Mouse (Mus musculus) granulocyte monocyte progenitor cell, adult 5-6 weeks (primary cell): ENCODE data around the gene Slc6a9. TPM values are rescaled to one million over a fixed set of nuclear protein-coding genes. Genes with fewer than 3 reads are reported as not detected.

Experiments used
- ATAC-seq: replicated peaks from 2 replicates; pipeline ENCODE4 v1.8.0; 2016; ENCODE audit warnings: mild to moderate bottlenecking, moderate TSS enrichment, inconsistent platforms; ENCODE audit not compliant: poor library complexity, severe bottlenecking
- total RNA-seq, 2 experiments: library from RNA; stranded (forward) in 1 of 2; stranded (reverse) in 1 of 2; fragments of 200-712, 200-1000 nt in 1 of 2; fragments of >200 nt in 1 of 2; fragmentation: Nextera tagmentation in 1 of 2; gene quantifications; 2 replicates each; pipeline ENCODE4 v1.2.3; 2014 to 2017

Gene Slc6a9
- total RNA-seq, 2 experiments from 2014 or later = not detected

- no peak for ATAC-seq
Observed at GRCm38 (mm10) chr4:117839366-117839765, 5.1 kb downstream of the Slc6a9 start.

- no peak for ATAC-seq
Observed at GRCm38 (mm10) chr4:117840821-117841220, 6.5 kb downstream of the Slc6a9 start.

- no peak for ATAC-seq
Observed at GRCm38 (mm10) chr4:117841566-117841965, 7.3 kb downstream of the Slc6a9 start.

- ATAC-seq = no peak
Observed at GRCm38 (mm10) chr4:117843101-117843500, 8.8 kb downstream of the Slc6a9 start.

- ATAC-seq = no peak
Observed at GRCm38 (mm10) chr4:117844467-117844866, 10.2 kb downstream of the Slc6a9 start.

GRCm38 (mm10) chr4:117845316-117845715, 11.0 kb downstream of the Slc6a9 start:
- ATAC-seq = no peak

GRCm38 (mm10) chr4:117846261-117846660, 12.0 kb downstream of the Slc6a9 start:
- ATAC-seq = no peak

- no peak for ATAC-seq
Observed at GRCm38 (mm10) chr4:117847011-117847410, 12.7 kb downstream of the Slc6a9 start.

- no peak for ATAC-seq
Observed at GRCm38 (mm10) chr4:117849063-117849462, 14.8 kb downstream of the Slc6a9 start.

- ATAC-seq = no peak
Observed at GRCm38 (mm10) chr4:117849506-117849905, 15.2 kb downstream of the Slc6a9 start.

GRCm38 (mm10) chr4:117850176-117850575, 15.9 kb downstream of the Slc6a9 start:
- ATAC-seq = no peak

- no peak for ATAC-seq
Observed at GRCm38 (mm10) chr4:117850871-117851270, 16.6 kb downstream of the Slc6a9 start.

- no peak for ATAC-seq
Observed at GRCm38 (mm10) chr4:117852152-117852868, 18.0 kb downstream of the Slc6a9 start.

- no peak for ATAC-seq
Observed at GRCm38 (mm10) chr4:117855146-117855545, 20.8 kb downstream of the Slc6a9 start.

GRCm38 (mm10) chr4:117858794-117859193, 24.5 kb downstream of the Slc6a9 start:
- ATAC-seq = peak; percentile 51

- ATAC-seq = no peak
Observed at GRCm38 (mm10) chr4:117860570-117860969, 26.3 kb downstream of the Slc6a9 start.

- ATAC-seq = peak; percentile 45
Observed at GRCm38 (mm10) chr4:117862823-117863222, 28.5 kb downstream of the Slc6a9 start.

- ATAC-seq = peak; percentile 48
Observed at GRCm38 (mm10) chr4:117866083-117866482, 31.8 kb downstream of the Slc6a9 start.

GRCm38 (mm10) chr4:117867000-117867399, 32.7 kb downstream of the Slc6a9 start:
- ATAC-seq = peak; percentile 69

- peak; percentile 52 for ATAC-seq
Observed at GRCm38 (mm10) chr4:117867823-117868222, 33.5 kb downstream of the Slc6a9 start.

GRCm38 (mm10) chr4:117869317-117869716, 35.0 kb downstream of the Slc6a9 start:
- ATAC-seq = no peak

GRCm38 (mm10) chr4:117870437-117870836, 36.1 kb downstream of the Slc6a9 start:
- ATAC-seq = no peak
